Mouse (Mus musculus) intestine, embryonic 14.5 days (tissue): ENCODE measurements around the gene Tspan1. TPM values are rescaled to one million over a fixed set of nuclear protein-coding genes. Genes with fewer than 3 reads are reported as not detected.

Experiments used
- ATAC-seq: fragments of 200-750 bp; cut with Nextera tagmentation; replicated peaks from 2 replicates; pipeline ENCODE4 v1.8.0; 2017; ENCODE audit warnings: low read depth, moderate number of reproducible peaks, moderate TSS enrichment, moderate library complexity; ENCODE audit not compliant: low FRiP score, low TSS enrichment
- DNase-seq: peaks from one replicate; pipeline ENCODE4 v3.0.0-alpha.2; 2018; ENCODE audit warnings: low spot score
- H3K27ac ChIP-seq: fragments of 300-500 bp; sonication (generic); 2 replicates; pipeline ENCODE4 v1.5.1; 2014; ENCODE audit warnings: low read depth, mild to moderate bottlenecking, control low read depth
- H3K27me3 ChIP-seq: fragments of 300-500 bp; sonication (generic); replicated peaks from 2 replicates; pipeline ENCODE4 v1.6.1; 2014; ENCODE audit warnings: low read length, control low read depth; ENCODE audit not compliant: control insufficient read depth, insufficient read depth
- H3K36me3 ChIP-seq: fragments of 300-500 bp; sonication (generic); 2 replicates; pipeline ENCODE4 v1.6.1; 2014; ENCODE audit warnings: low read length, control low read depth; ENCODE audit not compliant: control insufficient read depth, insufficient read depth
- H3K4me1 ChIP-seq: fragments of 300-500 bp; sonication (generic); replicated peaks from 2 replicates; pipeline ENCODE4 v1.6.1; 2014; ENCODE audit warnings: low read length, control low read depth, mixed read lengths; ENCODE audit not compliant: control insufficient read depth, insufficient read depth
- H3K4me2 ChIP-seq: fragments of 300-500 bp; sonication (generic); 2 replicates; pipeline ENCODE4 v1.6.1; 2014; ENCODE audit warnings: low read length
- H3K4me3 ChIP-seq: fragments of 300-500 bp; sonication (generic); 2 replicates; pipeline ENCODE4 v1.5.1; 2014; ENCODE audit warnings: low read depth, low read length, control low read depth, mixed read lengths
- H3K9ac ChIP-seq: fragments of 300-500 bp; sonication (generic); 2 replicates; pipeline ENCODE4 v1.6.1; 2014; ENCODE audit warnings: mild to moderate bottlenecking, low read length
- H3K9me3 ChIP-seq: fragments of 300-500 bp; sonication (generic); 2 replicates; pipeline ENCODE4 v1.6.1; 2016; ENCODE audit warnings: low read length, control low read depth; ENCODE audit not compliant: control insufficient read depth
- WGBS: fragments of 180-500 bp; shearing (Covaris S2); extraction: QIAGEN DNeasy Blood & Tissue Kit; methylation state at CpG from one replicate; pipeline ENCODE4 v1.1.7; 2014; 5-methylcytosine and 5-hydroxymethylcytosine counted together
- polyA plus RNA-seq: library from polyadenylated mRNA; unstranded; fragments of >200 nt; fragmentation: Nextera tagmentation; extraction: Ambion mirVana; gene quantifications from 2 replicates; pipeline ENCODE4 v1.2.1, GENCODE M21; 2014

Tspan1 gene
- polyA plus RNA-seq, 1 experiment from 2014 or later, result 26.5 TPM

- ATAC-seq (no peak), DNase-seq (no peak)
- Histone ChIP-seq H3K9ac (no peak overlapping the region), H3K4me3 (no peak overlapping the region), H3K27me3 (no peaks in the 10 kb centered on the region), H3K9me3 (no peaks in the 10 kb centered on the region), H3K4me2 (no peak overlapping the region), H3K4me1 (no peaks in the 10 kb centered on the region), H3K36me3 (peaks cover 59% of the 10 kb centered on the region), H3K27ac (no peak overlapping the region)
- WGBS, result 91% methylated on average over 3 of the region's 3 CpGs
These were observed 6.6 kb downstream of the Tspan1 start for GRCm38 (mm10) chr4:116160769-116161168.

GRCm38 (mm10) chr4:116159912-116160311, 7.5 kb downstream of the Tspan1 start:
- WGBS, result 75% methylated on average over 3 of the region's 3 CpGs
- H3K4me3 ChIP-seq, result no peak overlapping the region
- H3K27ac ChIP-seq, result no peak overlapping the region
- H3K4me2 ChIP-seq, result no peak overlapping the region
- no peak overlapping the region for H3K9ac ChIP-seq
- DNase-seq (no peak), ATAC-seq (no peak)
- H3K36me3 ChIP-seq, result peaks cover 68% of the 10 kb centered on the region
- no peaks in the 10 kb centered on the region for H3K27me3 ChIP-seq
- H3K4me1 ChIP-seq, result no peaks in the 10 kb centered on the region
- no peaks in the 10 kb centered on the region for H3K9me3 ChIP-seq

GRCm38 (mm10) chr4:116157882-116158281, 9.5 kb downstream of the Tspan1 start:
- no peaks in the 10 kb centered on the region for H3K27me3 ChIP-seq
- 96% methylated on average over 2 of the region's 2 CpGs for WGBS
- H3K9ac ChIP-seq, result no peak overlapping the region
- H3K4me2 ChIP-seq, result no peak overlapping the region
- peaks cover 87% of the 10 kb centered on the region for H3K36me3 ChIP-seq
- no peaks in the 10 kb centered on the region for H3K9me3 ChIP-seq
- no peaks in the 10 kb centered on the region for H3K4me1 ChIP-seq
- no peak overlapping the region for H3K4me3 ChIP-seq
- no peak for DNase-seq
- no peak overlapping the region for H3K27ac ChIP-seq
- ATAC-seq, result no peak

- peaks cover 57% of the 10 kb centered on the region for H3K36me3 ChIP-seq
- no peak overlapping the region for H3K9ac ChIP-seq
- 95% methylated on average over 15 of the region's 15 CpGs for whole genome bisulfite sequencing
These were observed 14.7 kb downstream of the Tspan1 start for GRCm38 (mm10) chr4:116152702-116153101.

GRCm38 (mm10) chr4:116151238-116151637, 16.2 kb downstream of the Tspan1 start, which contains the start of gene Lurap1:
TSS of gene Lurap1 (minus strand) at chr4:116151338.
- peak within 1 kb of the TSS; percentile 87 for H3K4me3 ChIP-seq
- peak within 1 kb of the TSS; percentile 77 for H3K27ac ChIP-seq
- no peaks in the 10 kb centered on the region for H3K27me3 ChIP-seq
- ATAC-seq, result no peak
- H3K9ac ChIP-seq, result peak within 1 kb of the TSS; percentile 94
- H3K9me3 ChIP-seq, result no peaks in the 10 kb centered on the region
- 71% methylated on average over 6 of the region's 6 CpGs for WGBS
- H3K4me1 ChIP-seq, result peaks cover 9% of the 10 kb centered on the region
- peaks cover 43% of the 10 kb centered on the region for H3K36me3 ChIP-seq
- DNase-seq, result no peak
- peak within 1 kb of the TSS; percentile 89 for H3K4me2 ChIP-seq

More at GRCm38 (mm10) chr4:116152702-116153101, 14.7 kb downstream of the Tspan1 start:
- no peak for DNase-seq
- no peak overlapping the region for H3K27ac ChIP-seq
- H3K4me3 ChIP-seq, result no peak overlapping the region
- no peak for ATAC-seq
- H3K9me3 ChIP-seq, result no peaks in the 10 kb centered on the region
- no peak overlapping the region for H3K4me2 ChIP-seq
- no peaks in the 10 kb centered on the region for H3K27me3 ChIP-seq
- H3K4me1 ChIP-seq, result peaks cover 9% of the 10 kb centered on the region

GRCm38 (mm10) chr4:116150862-116151221, 16.6 kb downstream of the Tspan1 start:
- H3K4me2 ChIP-seq, result peak overlapping the region; percentile 89
- H3K9me3 ChIP-seq, result no peaks in the 10 kb centered on the region
- 10% methylated on average over 4 of the region's 4 CpGs for WGBS
- peaks cover 39% of the 10 kb centered on the region for H3K36me3 ChIP-seq
- no peaks in the 10 kb centered on the region for H3K27me3 ChIP-seq
- peak overlapping the region; percentile 77; the same call in 1 of the 2 replicates for H3K27ac ChIP-seq
- peaks cover 9% of the 10 kb centered on the region for H3K4me1 ChIP-seq
- DNase-seq (peak; percentile 68), ATAC-seq (0 out of 2 replicates have a peak, but pooled peaks have one; percentile 4)
- peak overlapping the region; percentile 87 for H3K4me3 ChIP-seq
- H3K9ac ChIP-seq, result peak overlapping the region; percentile 94

GRCm38 (mm10) chr4:116150156-116150861, 17.1 kb downstream of the Tspan1 start:
- Histone ChIP-seq H3K9ac (peak overlapping the region; percentile 94), H3K4me2 (peak overlapping the region; percentile 89), H3K27me3 (no peaks in the 10 kb centered on the region), H3K4me1 (peaks cover 9% of the 10 kb centered on the region), H3K4me3 (peak overlapping the region; percentile 87), H3K9me3 (no peaks in the 10 kb centered on the region), H3K27ac (peak overlapping the region; percentile 77), H3K36me3 (peaks cover 33% of the 10 kb centered on the region)
- DNase-seq, result peak; percentile 84
- under 1% methylated on average over 65 of the region's 73 CpGs for WGBS
- peak; percentile 91 for ATAC-seq

GRCm38 (mm10) chr4:116149812-116150155, 17.6 kb downstream of the Tspan1 start:
- no peaks in the 10 kb centered on the region for H3K27me3 ChIP-seq
- peak overlapping the region; percentile 94 for H3K9ac ChIP-seq
- H3K27ac ChIP-seq, result peak overlapping the region; percentile 77
- H3K4me1 ChIP-seq, result peaks cover 9% of the 10 kb centered on the region
- 21% methylated on average over 6 of the region's 6 CpGs for WGBS
- ATAC-seq (no peak), DNase-seq (peak; percentile 64)
- peak overlapping the region; percentile 87 for H3K4me3 ChIP-seq
- peaks cover 28% of the 10 kb centered on the region for H3K36me3 ChIP-seq
- peak overlapping the region; percentile 89 for H3K4me2 ChIP-seq
- H3K9me3 ChIP-seq, result no peaks in the 10 kb centered on the region
